Mouse (Mus musculus) cortical plate, adult 2 months (tissue): ENCODE results near the gene Nck2.

Experiments
- CTCF ChIP-seq: fragments of 200-500 bp; IDR thresholded peaks from 2 replicates; pipeline ENCODE4 v1.5.1; 2011; ENCODE audit warnings: mild to moderate bottlenecking, control low read depth, low read length; ENCODE audit not compliant: insufficient read depth; ENCODE audit errors: extremely low read depth
- POLR2A ChIP-seq: fragments of 200-500 bp; IDR thresholded peaks from 2 replicates; pipeline ENCODE4 v1.6.1; 2011; ENCODE audit warnings: mild to moderate bottlenecking, low read length, control low read depth; ENCODE audit not compliant: insufficient read depth; ENCODE audit errors: extremely low read depth

GRCm38 (mm10) chr1:43535519-43536000 lies 91.2 kb downstream of the Nck2 start:
- TF ChIP-seq POLR2A (no peak), CTCF (no peak)
